30 mouse cellular contexts compared by ENCODE assay signal in the genomic region with DNA sequence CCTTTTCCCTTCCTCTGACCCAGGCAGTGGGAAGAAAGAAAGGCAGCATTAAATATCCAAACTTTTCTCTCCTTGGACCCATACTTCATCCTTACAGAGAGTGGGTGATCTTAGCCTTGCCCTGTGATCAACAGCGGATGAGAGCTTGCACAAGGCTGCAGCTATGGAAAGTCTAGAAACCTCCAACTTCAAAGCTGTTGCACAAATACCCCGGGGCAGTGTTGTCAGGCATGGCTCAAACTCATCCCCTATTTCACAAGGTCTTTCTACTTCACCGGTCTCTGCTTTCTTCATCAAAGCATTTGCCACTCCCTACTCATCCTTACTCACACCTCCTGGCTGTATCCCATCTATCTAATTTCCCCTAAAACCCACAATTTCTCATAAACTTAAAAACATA. TPM values are rescaled to one million over a fixed set of nuclear protein-coding genes. Genes with fewer than 3 reads are reported as not detected.
DNase-seq lines count a peak whose midpoint lies in the region; ATAC-seq and TF ChIP-seq lines count a peak whose summit lies in the region.
"Had no signal": no experiment of that assay in that cellular context is flagged by ENCODE, and none has a peak within 500 bp of the region (broad histone marks: within the 10 kb centered on the region; RNA-seq: fewer than 3 reads in every experiment).

No protein-coding gene starts in this region.

- H3K4me1 ChIP-seq in embryonic facial prominence, embryonic 14.5 days (ENCODE audit: control insufficient read depth, insufficient read depth, low read length), result no peaks in the 10 kb centered on the region
- H3K4me1 ChIP-seq in embryonic facial prominence, embryonic 10.5 days, result no peaks in the 10 kb centered on the region
- no peaks in the 10 kb centered on the region for H3K4me1 ChIP-seq in liver, postnatal 0 days (ENCODE audit: insufficient read depth)
- H3K4me1 ChIP-seq in liver, embryonic 11.5 days (replicated peaks; ENCODE audit: control insufficient read depth, insufficient read depth, low read length), result no peaks in the 10 kb centered on the region
- H3K4me1 ChIP-seq: embryonic facial prominence, embryonic 12.5 days; embryonic facial prominence, embryonic 15.5 days; forebrain, embryonic 15.5 days had no signal

- no peak overlapping the region for H3K9ac ChIP-seq in embryonic facial prominence, embryonic 14.5 days (ENCODE audit: low read depth, low read length)
- no peak overlapping the region for H3K9ac ChIP-seq in liver, postnatal 0 days (replicated peaks)
- H3K9ac ChIP-seq in liver, embryonic 11.5 days (ENCODE audit: low read depth, low read length), result no peak overlapping the region
- H3K9ac ChIP-seq: embryonic facial prominence, embryonic 12.5 days; embryonic facial prominence, embryonic 15.5 days; forebrain, embryonic 12.5 days; forebrain, embryonic 15.5 days; forebrain, postnatal 0 days had no signal

- 0 out of 2 replicates have a peak, but pooled peaks have one; percentile 32 for TF ChIP-seq EP300 in liver, postnatal 0 days (IDR thresholded peaks at IDR 0.05; ENCODE audit: low read depth)

- H3K27me3 ChIP-seq in embryonic facial prominence, embryonic 14.5 days (replicated peaks; ENCODE audit: control insufficient read depth, insufficient read depth, low read length), result no peaks in the 10 kb centered on the region
- H3K27me3 ChIP-seq in embryonic facial prominence, embryonic 10.5 days (replicated peaks; ENCODE audit: low read depth, poor library complexity, severe bottlenecking), result no peaks in the 10 kb centered on the region
- H3K27me3 ChIP-seq in liver, postnatal 0 days (ENCODE audit: insufficient read depth, low read length), result no peaks in the 10 kb centered on the region
- no peaks in the 10 kb centered on the region for H3K27me3 ChIP-seq in liver, embryonic 11.5 days (replicated peaks; ENCODE audit: control insufficient read depth, insufficient read depth, low read length)
- H3K27me3 ChIP-seq: embryonic facial prominence, embryonic 12.5 days; embryonic facial prominence, embryonic 15.5 days; forebrain, embryonic 12.5 days; forebrain, embryonic 15.5 days had no signal

- no peak overlapping the region for H3K4me2 ChIP-seq in embryonic facial prominence, embryonic 14.5 days (ENCODE audit: low read depth, low read length)
- 0 out of 2 replicates have a peak overlapping the region, but pooled peaks have one; percentile 4 for H3K4me2 ChIP-seq in liver, postnatal 0 days (ENCODE audit: low read depth, low read length)
- H3K4me2 ChIP-seq in liver, embryonic 11.5 days, result no peak overlapping the region
- H3K4me2 ChIP-seq: embryonic facial prominence, embryonic 12.5 days; embryonic facial prominence, embryonic 15.5 days; forebrain, embryonic 12.5 days; forebrain, embryonic 15.5 days had no signal

- H3K9me3 ChIP-seq in embryonic facial prominence, embryonic 14.5 days (ENCODE audit: control insufficient read depth, low read length), result no peaks in the 10 kb centered on the region
- H3K9me3 ChIP-seq in embryonic facial prominence, embryonic 10.5 days, result no peaks in the 10 kb centered on the region
- peaks cover 2% of the 10 kb centered on the region; the same call in 1 of the 2 replicates for H3K9me3 ChIP-seq in liver, postnatal 0 days (ENCODE audit: low read length)
- H3K9me3 ChIP-seq in liver, embryonic 11.5 days (ENCODE audit: control insufficient read depth, low read length), result no peaks in the 10 kb centered on the region
- H3K9me3 ChIP-seq: embryonic facial prominence, embryonic 12.5 days; embryonic facial prominence, embryonic 15.5 days; forebrain, embryonic 10.5 days; forebrain, embryonic 12.5 days; forebrain, embryonic 15.5 days had no signal

- WGBS in embryonic facial prominence, embryonic 14.5 days, result 68% methylated on average over 3 of the region's 3 CpGs
- 82% methylated on average over 3 of the region's 3 CpGs for WGBS in embryonic facial prominence, embryonic 10.5 days
- WGBS in liver, postnatal 0 days (ENCODE audit: insufficient replicate concordance), result 70% methylated on average over 3 of the region's 3 CpGs
- WGBS in liver, embryonic 11.5 days, result 79% methylated on average over 3 of the region's 3 CpGs

- no peaks in the 10 kb centered on the region for H3K36me3 ChIP-seq in embryonic facial prominence, embryonic 14.5 days (ENCODE audit: control insufficient read depth, insufficient read depth, low read length)
- H3K36me3 ChIP-seq in embryonic facial prominence, embryonic 10.5 days (replicated peaks), result no peaks in the 10 kb centered on the region
- no peaks in the 10 kb centered on the region for H3K36me3 ChIP-seq in liver, postnatal 0 days (replicated peaks; ENCODE audit: insufficient read depth, low read length)
- H3K36me3 ChIP-seq in liver, embryonic 11.5 days (ENCODE audit: control insufficient read depth, insufficient read depth, low read length), result no peaks in the 10 kb centered on the region
- H3K36me3 ChIP-seq: embryonic facial prominence, embryonic 12.5 days; embryonic facial prominence, embryonic 15.5 days; forebrain, embryonic 10.5 days; forebrain, embryonic 12.5 days; forebrain, embryonic 15.5 days had no signal

- H3K4me3 ChIP-seq in embryonic facial prominence, embryonic 14.5 days (ENCODE audit: low read depth, low read length), result no peak overlapping the region
- H3K4me3 ChIP-seq in embryonic facial prominence, embryonic 10.5 days, result no peak overlapping the region
- no peak overlapping the region for H3K4me3 ChIP-seq in liver, postnatal 0 days (ENCODE audit: low read depth, low read length)
- no peak overlapping the region for H3K4me3 ChIP-seq in liver, embryonic 11.5 days (ENCODE audit: low read depth, low read length)
- H3K4me3 ChIP-seq: embryonic facial prominence, embryonic 12.5 days; embryonic facial prominence, embryonic 15.5 days; erythroblast, embryonic 14.5 days; forebrain, embryonic 10.5 days; forebrain, embryonic 12.5 days; forebrain, embryonic 15.5 days had no signal

- no peak for ATAC-seq in embryonic facial prominence, embryonic 14.5 days (ENCODE audit: low read depth)
- no peak for ATAC-seq in liver, postnatal 0 days
- no peak for ATAC-seq in liver, embryonic 11.5 days (replicated peaks; ENCODE audit: low FRiP score)
- ATAC-seq in megakaryocyte progenitor cell, adult 5-6 weeks (replicated peaks; ENCODE audit: poor library complexity), result peak; percentile 52
- no peak for ATAC-seq in monocyte, adult 5-6 weeks (replicated peaks; ENCODE audit: insufficient number of reproducible peaks, low FRiP score, low TSS enrichment, poor library complexity, severe bottlenecking)
- ATAC-seq: activated CD4-positive, CD25-positive, alpha-beta regulatory T cell, adult 4 months; forebrain, embryonic 15.5 days; forebrain, postnatal 0 days had no signal

- no peak for TF ChIP-seq CTCF in liver, postnatal 0 days (IDR thresholded peaks at IDR 0.05; ENCODE audit: low read depth)

- DNase-seq in embryonic facial prominence, embryonic 14.5 days (ENCODE audit: low spot score), result peak; percentile 12
- no peak for DNase-seq in embryonic facial prominence, embryonic 10.5 days (ENCODE audit: low spot score)
- DNase-seq in liver, postnatal 0 days, result peak; percentile 23
- DNase-seq in liver, embryonic 11.5 days (ENCODE audit: low spot score), result no peak
- DNase-seq in gonadal fat pad, adult 2 months (ENCODE audit: low read depth), result peak; percentile 49
- no peak for DNase-seq in kidney, postnatal 4 days
- DNase-seq: adrenal gland, adult 8-10 months; adrenal gland, postnatal 14 days; adrenal gland, postnatal 36 days; cerebellum, adult 11-12 months; cerebellum, adult 2 months; cerebellum, adult 9-10 months; cerebellum, postnatal 10 days; cerebellum, postnatal 25 days; embryo, embryonic 11 days; forebrain, postnatal 0 days had no signal

- no peak overlapping the region for H3K27ac ChIP-seq in embryonic facial prominence, embryonic 14.5 days (replicated peaks; ENCODE audit: low read depth, low read length)
- no peak overlapping the region for H3K27ac ChIP-seq in embryonic facial prominence, embryonic 10.5 days (replicated peaks)
- H3K27ac ChIP-seq in liver, postnatal 0 days (ENCODE audit: low read depth), result 0 out of 2 replicates have a peak overlapping the region, but pooled peaks have one; percentile 26
- no peak overlapping the region for H3K27ac ChIP-seq in liver, embryonic 11.5 days (ENCODE audit: low read depth, low read length)
- H3K27ac ChIP-seq: embryonic facial prominence, embryonic 12.5 days; embryonic facial prominence, embryonic 15.5 days; forebrain, embryonic 10.5 days; forebrain, embryonic 12.5 days; forebrain, embryonic 15.5 days had no signal

RNA-seq across cellular contexts. Expression of a gene that starts 10.2 kb away (rescaled TPM):
- polyA plus RNA-seq in embryonic facial prominence, embryonic 14.5 days (2014; fragmentation: Nextera tagmentation; extraction: Ambion mirVana), result 17.0 and 42.9 TPM in 2 replicates
- not detected in 2 replicates for polyA plus RNA-seq in embryonic facial prominence, embryonic 10.5 days (2016; fragmentation: Nextera tagmentation; extraction: Ambion mirVana)
- 213 and 228 TPM in 2 replicates for polyA plus RNA-seq in liver, postnatal 0 days (2015; fragmentation: Nextera tagmentation; extraction: Ambion mirVana)
- polyA plus RNA-seq in liver, embryonic 11.5 days (2014; fragmentation: Nextera tagmentation; extraction: Ambion mirVana), result 4.7 and 7.4 TPM in 2 replicates
- not detected in 2 replicates for polyA plus RNA-seq in gonadal fat pad, adult 2 months (2012; rRNA removed)
- 1.9 TPM in 1 of 2 replicates, not detected in the other for total RNA-seq in megakaryocyte progenitor cell, adult 5-6 weeks (2015)
- not detected in 2 replicates for total RNA-seq in megakaryocyte progenitor cell, adult 5-6 weeks (2017)
- not detected in 3 replicates for total RNA-seq in monocyte, adult 5-6 weeks (2017)
- total RNA-seq: adrenal gland, adult 18-20 months; adrenal gland, adult 8-10 months; adrenal gland, postnatal 14 days; adrenal gland, postnatal 36 days; ES-E14; forebrain, postnatal 0 days; MEL had no signal
- polyA plus RNA-seq: activated CD4-positive, CD25-positive, alpha-beta regulatory T cell, adult 4 months; C2C12; cerebellum, adult 2 months; cortical plate, adult 2 months; erythroblast, embryonic 14.5 days; forebrain, embryonic 10.5 days; forebrain, embryonic 12.5 days; forebrain, embryonic 15.5 days; forebrain, postnatal 0 days had no signal

RNA-seq across cellular contexts. Expression of a gene that starts 57.2 kb away (rescaled TPM):
- polyA plus RNA-seq in embryonic facial prominence, embryonic 14.5 days (2014; fragmentation: Nextera tagmentation; extraction: Ambion mirVana), result 1.2 and 2.5 TPM in 2 replicates
- polyA plus RNA-seq in embryonic facial prominence, embryonic 10.5 days (2016; fragmentation: Nextera tagmentation; extraction: Ambion mirVana), result not detected in 2 replicates
- 154 and 162 TPM in 2 replicates for polyA plus RNA-seq in liver, postnatal 0 days (2015; fragmentation: Nextera tagmentation; extraction: Ambion mirVana)
- 1.6 and 2.3 TPM in 2 replicates for polyA plus RNA-seq in liver, embryonic 11.5 days (2014; fragmentation: Nextera tagmentation; extraction: Ambion mirVana)
- not detected in 2 replicates for polyA plus RNA-seq in gonadal fat pad, adult 2 months (2012; rRNA removed)
- 0.72 and 1.9 TPM in 2 replicates for total RNA-seq in megakaryocyte progenitor cell, adult 5-6 weeks (2015)
- total RNA-seq in megakaryocyte progenitor cell, adult 5-6 weeks (2017), result not detected in 2 replicates
- not detected in 3 replicates for total RNA-seq in monocyte, adult 5-6 weeks (2017)
- total RNA-seq: adrenal gland, adult 18-20 months; adrenal gland, adult 8-10 months; adrenal gland, postnatal 14 days; adrenal gland, postnatal 36 days; ES-E14; forebrain, postnatal 0 days; MEL had no signal
- polyA plus RNA-seq: activated CD4-positive, CD25-positive, alpha-beta regulatory T cell, adult 4 months; C2C12; cerebellum, adult 2 months; cortical plate, adult 2 months; erythroblast, embryonic 14.5 days; forebrain, embryonic 10.5 days; forebrain, embryonic 12.5 days; forebrain, embryonic 15.5 days; forebrain, postnatal 0 days had no signal

Comparison
In these comparisons a context has a peak if more than half of its experiments do, and no peak if none do; other contexts are left out.
1. DNase-seq: peak in embryonic facial prominence, embryonic 14.5 days (single experiment), liver, postnatal 0 days (single experiment) and gonadal fat pad, adult 2 months (single experiment); none in embryonic facial prominence, embryonic 10.5 days (single experiment), liver, embryonic 11.5 days (single experiment) and kidney, postnatal 4 days (0 of 2).
2. RNA of a gene that starts 57.2 kb away (polyA plus RNA-seq): 154 to 162 TPM in liver, postnatal 0 days; 1.2 to 2.5 TPM in embryonic facial prominence, embryonic 14.5 days, 1.6 to 2.3 TPM in liver, embryonic 11.5 days, not detected in embryonic facial prominence, embryonic 10.5 days and not detected in gonadal fat pad, adult 2 months; every median in the first group is over 10 times any median in the second.